Mouse (Mus musculus): ENCODE data around the gene Utrn. TPM values are rescaled to one million over a fixed set of nuclear protein-coding genes. Genes with fewer than 3 reads are reported as not detected.

Gene Utrn
- total RNA-seq, 2 experiments from 2014 or later, result 91.1 to 101 TPM

DNA sequence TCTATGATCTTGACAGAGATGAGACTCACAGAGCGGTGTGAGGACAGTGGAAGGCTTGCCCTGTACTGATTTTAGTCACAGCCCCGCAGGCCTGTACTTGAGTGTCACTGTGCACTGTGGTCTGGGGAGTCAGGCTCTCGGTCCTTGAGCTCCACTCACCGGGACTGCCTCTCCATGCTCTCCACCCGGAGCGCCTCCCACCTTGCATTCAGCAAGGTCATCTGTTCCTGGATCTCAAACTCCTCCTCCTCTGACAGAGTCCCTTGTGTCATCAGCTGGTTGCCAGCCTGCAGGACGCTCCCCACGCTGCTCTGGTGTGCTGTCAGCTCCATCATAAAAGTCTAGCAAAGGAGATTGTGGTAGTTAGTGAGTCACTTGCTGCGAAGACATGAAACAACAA lies 131.2 kb downstream of the Utrn start:
- DNase-seq (ENCODE audit: low spot score in 2 of 2), result no peak

DNA sequence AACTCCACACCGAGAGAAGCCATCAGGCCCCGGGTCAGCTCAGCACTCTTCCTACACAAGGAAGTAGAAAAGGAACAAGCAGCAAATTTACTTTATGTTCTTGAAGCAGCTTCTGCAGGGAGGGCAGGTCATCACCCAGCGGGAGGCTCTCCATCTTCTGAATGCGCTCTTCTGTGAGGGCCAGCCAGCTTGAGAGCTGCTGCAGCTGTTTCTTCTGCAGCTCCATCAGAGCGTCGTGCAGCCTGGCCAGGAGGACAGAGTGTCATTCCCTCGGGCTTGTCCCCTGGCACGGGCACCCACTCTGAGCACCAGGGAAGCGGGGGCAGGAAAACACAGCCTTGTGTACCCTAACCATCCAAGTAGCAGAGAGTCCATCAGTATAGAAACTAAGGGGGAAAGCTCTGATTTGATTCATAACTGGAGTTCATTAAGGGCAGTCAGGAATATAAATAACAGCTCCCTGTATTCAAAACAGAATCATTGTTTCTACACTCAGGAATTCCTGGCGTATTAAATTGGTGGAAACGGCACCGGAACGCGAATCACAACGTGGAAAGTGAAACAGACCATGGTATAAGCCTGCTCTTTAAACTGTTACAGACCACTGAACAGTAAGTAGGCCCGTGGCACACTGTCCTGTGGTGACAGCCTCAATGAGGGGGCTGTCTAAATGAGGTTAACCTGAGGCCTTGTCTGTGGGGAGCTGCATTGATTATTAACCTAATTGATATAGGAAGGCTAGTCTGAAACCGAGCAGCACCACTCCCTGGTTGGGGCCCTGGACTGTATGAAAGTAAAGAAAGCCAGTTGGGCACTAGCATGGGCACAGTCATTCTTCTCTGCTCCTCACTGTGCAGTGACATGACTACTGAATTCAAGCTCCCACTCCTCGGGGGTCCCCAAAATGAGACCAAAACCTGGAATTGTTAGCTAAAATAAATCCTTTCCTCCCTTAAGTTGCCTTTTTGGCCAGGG lies 132.0 kb downstream of the Utrn start:
- no peak for DNase-seq (ENCODE audit: low spot score in 2 of 2)

DNA sequence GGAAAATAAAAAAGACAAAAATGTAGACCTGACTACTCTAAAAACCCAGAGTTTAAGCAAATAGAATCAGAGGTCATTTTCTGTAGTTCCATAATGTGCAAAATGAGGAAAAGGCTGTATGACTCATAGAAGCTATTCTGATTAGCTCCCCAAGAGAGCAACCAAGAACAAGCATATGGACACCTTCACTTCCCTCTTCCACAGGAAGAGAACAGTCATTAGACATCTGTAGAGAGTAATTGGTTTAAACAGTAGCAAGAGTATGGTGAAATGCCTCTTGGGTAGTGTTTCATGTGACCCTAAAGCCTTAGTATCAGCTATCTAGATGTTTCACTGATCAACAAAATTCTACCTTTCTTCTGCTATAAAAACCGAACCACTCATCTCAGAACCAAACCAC lies 133.5 kb downstream of the Utrn start:
- DNase-seq (ENCODE audit: low spot score in 2 of 2), result no peak

DNA sequence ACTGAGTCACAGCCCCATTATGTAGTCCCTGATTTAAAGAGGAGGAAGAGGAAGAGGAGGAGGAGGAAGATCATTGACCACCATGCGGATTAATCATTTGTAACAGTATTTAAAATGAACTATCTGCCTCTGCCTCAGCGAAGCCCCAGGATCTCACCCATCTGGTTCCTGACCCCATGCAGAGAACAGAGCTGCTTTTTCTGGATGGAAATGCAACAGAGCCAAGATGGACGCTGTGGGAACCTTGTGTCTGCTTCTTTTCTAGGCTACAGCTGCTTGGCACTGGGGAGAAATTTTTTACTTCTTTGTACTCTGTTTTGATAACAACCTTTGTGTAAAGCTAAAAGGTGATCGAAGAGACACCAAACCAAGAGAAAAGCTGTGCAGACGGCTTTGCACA lies 137.7 kb downstream of the Utrn start:
- no peak for DNase-seq (ENCODE audit: low spot score in 2 of 2)

DNA sequence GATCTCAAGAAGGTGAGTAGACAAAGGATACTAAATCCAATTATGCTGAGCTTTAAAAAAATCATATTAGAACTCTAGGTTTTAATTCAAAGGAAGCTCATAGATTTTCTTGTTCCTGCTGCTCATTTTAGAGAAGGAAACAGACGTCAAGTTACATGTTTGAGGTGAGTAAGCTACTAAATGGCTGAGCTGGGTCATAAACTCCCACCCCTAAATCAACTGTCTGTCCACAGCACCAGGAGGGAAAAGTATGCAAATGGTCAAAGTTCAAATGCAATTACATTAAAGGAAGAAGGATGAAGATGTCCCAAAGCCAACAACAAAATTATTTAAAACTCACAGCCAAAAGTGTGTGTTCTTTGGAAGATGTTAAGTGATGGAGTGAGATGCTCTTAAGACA lies 139.5 kb downstream of the Utrn start:
- DNase-seq (ENCODE audit: low spot score in 2 of 2), result no peak

DNA sequence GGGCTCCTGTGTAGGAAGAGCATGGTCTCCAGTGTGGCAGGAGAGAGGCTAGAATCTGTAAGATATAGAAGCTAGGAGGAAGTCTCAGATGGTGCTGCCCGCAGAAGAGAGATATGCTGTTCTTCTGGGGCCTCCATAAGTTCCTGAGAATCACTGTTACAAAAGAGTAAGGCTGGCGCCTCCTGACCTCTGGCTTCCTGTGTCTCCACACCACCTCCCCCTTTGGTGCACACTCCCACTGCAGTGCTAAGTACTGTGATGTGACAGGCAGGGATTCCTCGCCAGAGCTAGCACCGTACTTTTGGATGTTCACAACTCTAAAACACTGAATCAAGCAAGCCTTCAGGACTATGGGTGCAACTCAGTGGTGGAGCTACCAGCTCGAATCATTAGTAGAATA lies 140.1 kb downstream of the Utrn start:
- no peak for DNase-seq (ENCODE audit: low spot score in 2 of 2)

DNA sequence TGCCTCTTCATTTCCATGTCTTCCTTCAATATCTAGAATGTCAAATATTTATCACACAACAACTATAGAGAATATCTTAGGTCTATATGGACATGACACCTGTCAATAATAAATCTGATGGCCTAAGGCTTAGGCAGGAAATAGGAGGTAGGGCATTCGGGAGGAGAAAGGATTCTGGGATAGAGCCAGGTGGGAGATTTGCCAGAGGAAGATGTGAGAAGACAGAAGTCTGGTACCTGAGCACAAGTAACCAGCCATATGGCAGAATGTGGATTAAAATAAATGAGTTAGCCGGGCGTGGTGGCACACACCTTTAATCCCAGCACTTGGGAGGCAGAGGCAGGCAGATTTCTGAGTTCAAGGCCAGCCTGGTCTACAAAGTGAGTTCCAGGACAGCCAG lies 141.3 kb downstream of the Utrn start:
- no peak for DNase-seq (ENCODE audit: low spot score in 2 of 2)

DNA sequence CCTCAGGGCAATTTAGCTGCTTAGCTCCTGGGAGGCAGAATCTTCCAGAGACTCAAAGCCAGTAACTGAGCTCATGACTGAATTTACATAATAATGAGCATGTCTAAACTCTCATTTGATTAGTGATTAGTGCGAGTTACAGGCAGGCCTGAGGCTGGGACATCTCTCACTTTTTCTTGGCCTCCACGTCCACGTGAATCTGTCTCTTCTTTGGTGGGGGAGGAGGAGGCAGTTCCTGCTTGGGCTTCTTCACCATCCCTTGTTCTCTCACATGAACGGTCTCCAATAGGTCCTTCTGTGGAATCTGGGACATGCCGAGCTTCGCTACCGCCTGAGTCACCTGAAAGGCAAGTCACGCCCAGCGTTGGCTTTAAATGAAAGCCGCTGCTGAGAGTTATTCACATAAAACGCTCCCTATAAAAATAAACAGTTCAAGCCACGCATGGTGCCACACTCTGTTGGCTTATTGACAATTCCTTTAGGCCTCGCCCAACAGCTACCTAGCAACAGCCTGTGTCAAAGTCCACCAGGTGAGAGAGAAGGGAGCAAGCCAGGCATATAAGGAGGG lies 143.0 kb downstream of the Utrn start:
- no peak for DNase-seq (ENCODE audit: low spot score in 2 of 2)

DNA sequence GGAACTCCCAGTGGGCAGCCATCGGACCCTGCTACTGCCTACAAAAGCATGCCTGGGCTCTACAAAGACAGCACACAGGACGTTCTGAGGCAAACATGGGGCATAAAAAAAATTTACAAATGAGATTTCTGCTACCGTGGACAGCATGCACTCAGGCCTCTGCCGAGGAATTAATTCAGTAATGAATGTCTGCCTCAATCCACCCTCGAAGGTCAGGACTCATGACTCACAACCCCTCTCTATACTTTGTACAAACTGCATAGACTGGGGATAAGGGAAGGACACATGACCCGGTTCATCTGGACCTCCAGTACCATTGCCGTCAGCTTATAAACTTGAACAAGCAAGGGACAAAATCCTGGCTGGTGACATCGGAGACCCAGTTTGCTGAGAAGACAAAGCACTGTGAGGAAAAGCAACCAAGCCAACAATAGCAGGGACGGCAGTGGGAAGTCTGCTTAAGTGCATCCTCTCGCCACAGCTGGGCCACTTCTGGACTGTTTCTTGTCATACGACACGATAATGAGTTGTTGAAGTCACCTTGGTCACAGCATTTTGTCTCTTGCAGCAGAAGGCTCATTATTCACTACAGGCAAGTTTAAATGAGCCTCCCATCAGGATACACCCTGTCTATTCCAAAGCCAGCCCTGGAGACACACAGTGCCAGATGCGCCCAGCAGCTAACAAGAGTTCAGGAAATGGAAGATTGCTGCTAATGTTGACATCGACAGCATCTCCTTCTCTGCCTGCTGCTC lies 144.7 kb downstream of the Utrn start:
- no peak for DNase-seq (ENCODE audit: low spot score in 2 of 2)

DNA sequence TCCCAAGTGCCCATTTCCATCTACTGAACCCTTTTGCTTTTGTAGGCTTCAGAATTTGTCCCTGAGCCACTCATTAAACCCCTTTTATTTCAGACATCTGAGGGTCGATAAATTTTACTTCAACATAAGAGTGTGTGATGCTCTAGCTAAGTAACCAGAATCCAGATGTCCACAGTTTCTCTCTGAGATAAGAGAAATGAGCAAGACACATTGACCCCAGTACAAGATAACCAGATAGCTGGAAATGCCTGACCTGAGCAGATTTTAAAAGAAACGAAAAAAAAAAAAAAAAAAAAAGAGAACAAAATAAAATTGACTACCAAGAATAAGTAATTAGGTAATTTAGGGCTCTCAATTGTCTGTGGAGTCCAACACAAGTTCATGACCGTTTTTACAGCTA lies 145.9 kb downstream of the Utrn start:
- no peak for DNase-seq (ENCODE audit: low spot score in 2 of 2)

DNA sequence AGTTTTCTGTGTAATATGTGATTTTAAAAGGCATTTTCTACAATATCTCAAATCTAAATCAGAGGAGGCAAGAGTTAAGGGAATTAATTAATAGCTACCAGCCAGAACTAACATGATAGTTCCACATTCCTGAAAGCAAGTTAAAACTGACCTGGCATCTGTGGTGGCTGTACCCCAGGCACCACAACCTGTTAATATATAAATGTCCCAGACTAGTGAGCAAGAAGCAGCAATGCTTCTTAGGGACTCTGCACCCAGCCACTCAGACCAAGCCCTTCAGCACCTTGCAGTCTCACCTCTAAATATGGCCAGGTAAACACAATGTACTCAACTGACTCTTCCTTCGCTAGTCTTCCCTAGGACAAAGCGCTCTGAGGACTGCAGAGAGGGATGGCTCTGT lies 147.1 kb downstream of the Utrn start:
- no peak for DNase-seq (ENCODE audit: low spot score in 2 of 2)

DNA sequence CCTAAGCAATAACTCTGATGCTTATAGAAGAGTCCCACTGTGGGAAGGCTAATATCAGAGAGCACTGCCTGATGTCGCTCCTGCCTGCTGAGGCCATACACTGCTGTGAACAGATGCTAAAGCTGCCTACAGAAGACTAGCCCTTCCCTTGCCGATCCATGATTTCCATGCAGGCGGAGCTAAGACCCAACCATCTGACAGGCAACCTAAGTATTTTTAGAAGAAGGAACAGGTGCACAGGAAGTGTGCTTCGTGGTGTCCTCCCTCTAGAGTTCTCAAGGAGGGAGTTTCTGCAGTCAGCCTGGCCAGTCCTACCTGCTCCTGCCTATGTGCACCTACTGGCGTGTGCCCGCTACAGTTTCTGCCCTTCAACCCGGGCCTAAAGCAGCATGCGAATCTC lies 150.8 kb downstream of the Utrn start:
- no peak for DNase-seq (ENCODE audit: low spot score in 2 of 2)

DNA sequence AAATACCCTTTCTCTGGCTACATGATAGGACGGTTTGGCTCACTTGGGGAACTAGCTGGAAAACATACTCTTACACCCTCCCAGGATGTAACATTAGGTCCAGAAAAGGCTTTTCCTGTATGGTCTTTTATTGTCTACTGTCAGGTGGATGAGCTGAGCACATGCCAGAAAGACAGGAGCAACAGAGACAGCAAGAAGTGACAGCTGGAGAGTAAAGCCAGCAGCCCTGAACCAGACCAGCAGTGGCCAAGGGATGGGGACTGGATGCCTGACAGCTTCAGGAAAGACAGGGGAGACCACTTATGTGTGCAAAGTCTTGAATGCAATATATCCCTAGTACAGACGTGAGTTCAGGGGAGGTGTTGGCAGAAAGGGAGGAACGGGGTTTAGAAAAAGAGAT lies 151.8 kb downstream of the Utrn start:
- DNase-seq (ENCODE audit: low spot score in 2 of 2), result no peak

DNA sequence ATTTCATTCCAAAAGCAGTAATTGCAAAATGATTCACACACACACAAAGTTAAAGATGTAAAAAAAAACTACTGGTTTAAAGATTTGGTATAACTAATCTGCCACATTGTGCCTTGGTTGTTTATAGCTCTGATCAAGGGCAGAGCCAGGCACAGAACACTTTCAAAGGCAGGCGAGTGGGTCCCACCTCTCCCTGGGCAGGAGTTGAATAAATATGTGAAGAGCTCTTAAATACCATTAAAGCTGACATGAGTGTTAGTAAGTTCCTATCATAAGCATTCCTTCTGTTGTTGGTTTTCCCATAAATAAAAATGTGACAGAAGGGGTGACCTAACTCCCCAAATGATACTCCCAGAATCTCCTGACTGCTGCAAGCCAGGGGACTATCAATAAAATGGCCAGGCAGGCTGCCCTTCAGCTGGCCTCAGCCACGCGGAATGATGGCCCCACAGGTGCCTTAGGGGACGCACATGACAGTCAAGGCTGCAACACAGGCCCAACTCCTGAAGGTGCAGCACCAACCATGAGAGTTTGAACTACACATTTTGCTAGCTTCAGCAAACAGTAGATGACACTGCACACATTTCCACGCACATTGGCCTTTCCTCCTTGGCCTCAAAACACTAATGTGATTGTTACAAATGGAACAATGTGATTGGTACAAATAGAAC lies 152.4 kb downstream of the Utrn start:
- no peak for DNase-seq (ENCODE audit: low spot score in 2 of 2)

DNA sequence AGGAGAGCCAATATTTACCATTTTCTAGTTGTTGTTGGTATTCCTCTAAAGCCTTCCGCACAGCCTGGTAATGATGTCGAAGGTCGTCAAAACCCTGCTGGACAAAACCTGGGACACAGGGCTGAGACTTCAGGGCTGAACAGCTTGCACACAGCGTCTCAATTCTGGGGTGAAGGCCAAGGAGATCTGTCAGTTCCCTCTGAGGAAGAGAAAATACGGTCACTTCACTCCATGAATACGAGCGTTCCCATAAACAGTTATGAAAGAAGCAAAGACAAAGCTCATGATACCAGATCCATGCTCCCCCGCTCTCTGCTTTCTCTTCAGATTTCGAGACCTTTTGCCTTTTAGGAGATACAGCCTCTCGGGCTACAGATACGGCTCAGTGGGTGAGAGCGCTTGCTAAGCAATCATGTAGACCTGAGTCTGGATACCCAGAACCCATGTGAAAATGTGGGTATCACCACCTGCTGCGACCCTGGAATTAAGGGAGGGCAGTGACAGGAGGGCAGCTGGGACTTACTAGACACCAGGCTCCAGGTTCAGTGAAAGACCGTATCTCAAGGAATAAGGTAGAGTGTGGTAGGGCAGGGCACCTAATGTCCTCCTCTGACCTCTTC lies 155.8 kb downstream of the Utrn start:
- no peak for DNase-seq (ENCODE audit: low spot score in 2 of 2)

DNA sequence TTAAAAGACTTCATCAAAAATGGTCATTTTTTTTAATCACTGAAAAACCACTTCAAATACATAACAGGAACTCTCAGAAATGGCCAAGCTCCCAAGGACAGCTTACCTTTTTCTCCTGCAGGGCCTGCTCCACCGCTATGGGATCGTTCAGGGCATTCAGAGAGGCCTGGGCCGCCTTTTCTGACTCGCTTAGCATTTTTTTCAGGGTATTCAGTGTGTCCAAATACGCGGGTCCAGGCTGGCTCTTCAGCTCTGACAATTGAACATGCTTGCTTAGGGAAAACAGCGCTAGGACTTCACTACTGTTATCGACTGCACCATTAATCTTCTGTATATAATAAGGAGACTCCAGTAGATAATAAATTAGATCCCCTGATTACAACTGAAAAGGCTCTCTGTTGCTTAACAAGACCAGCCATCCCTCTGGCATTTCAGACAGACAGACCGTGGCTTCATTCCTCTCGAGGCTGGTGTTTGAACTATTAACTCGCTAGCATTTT lies 157.8 kb downstream of the Utrn start:
- no peak for DNase-seq (ENCODE audit: low spot score in 2 of 2)

DNA sequence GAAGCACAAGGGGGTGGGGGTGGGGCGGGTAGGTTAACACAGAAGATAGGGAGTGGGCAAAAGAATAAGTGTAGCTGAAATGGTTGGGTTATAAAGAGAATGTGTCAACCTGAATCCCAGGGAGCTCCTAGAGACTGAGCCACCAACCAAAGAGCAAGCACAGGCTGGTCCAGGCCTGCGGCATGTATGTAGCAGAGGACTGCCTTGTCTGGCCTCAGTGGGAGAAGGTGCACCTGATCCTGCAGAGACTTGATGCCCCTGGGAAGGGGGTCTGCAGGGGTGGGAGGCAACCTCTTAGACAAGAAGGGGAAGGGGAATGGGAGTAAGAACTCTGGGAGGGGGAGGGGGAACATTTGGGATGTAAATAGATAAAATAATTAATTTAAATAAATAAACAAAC lies 162.6 kb downstream of the Utrn start:
- DNase-seq (ENCODE audit: low spot score in 2 of 2), result no peak

DNA sequence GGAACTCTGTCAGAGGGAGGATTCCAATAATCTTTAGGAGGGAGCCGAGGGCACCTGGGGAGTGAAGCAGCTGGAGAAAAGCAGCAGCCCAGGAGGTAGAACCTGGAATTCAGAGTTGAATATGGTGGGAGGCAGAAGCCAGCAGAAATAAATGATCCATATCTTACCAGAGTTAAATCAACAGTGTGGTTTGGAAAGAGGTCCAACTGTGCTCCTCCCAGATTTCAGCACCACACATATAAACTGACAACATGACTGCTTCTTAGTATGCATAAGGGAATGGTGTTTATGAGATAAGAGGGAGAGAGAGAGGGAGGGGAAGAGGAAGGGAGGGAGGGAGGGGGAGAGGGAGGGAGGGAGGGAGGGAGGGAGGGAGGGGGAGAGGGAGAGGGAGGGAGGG lies 163.2 kb downstream of the Utrn start:
- no peak for DNase-seq (ENCODE audit: low spot score in 2 of 2)

DNA sequence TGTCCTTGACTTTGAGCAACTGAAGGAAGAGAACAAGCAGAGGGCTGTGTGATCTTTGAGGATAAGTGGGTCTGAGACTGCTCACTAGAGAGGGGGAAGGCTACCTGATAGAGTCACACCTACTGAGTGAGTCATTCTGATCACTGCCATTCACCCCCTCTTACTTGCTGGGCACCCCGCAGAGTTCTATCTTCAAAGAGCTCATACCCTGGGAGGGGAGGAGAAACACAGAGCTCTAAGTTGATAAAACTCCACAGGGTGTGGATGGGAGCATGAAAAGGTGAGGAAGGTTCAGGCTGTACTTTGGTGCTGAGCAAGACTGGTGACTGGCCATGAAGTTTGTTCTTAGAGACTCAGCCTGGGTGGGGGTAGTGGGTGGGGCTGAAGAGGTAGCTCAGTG lies 164.9 kb downstream of the Utrn start:
- no peak for DNase-seq (ENCODE audit: low spot score in 2 of 2)

DNA sequence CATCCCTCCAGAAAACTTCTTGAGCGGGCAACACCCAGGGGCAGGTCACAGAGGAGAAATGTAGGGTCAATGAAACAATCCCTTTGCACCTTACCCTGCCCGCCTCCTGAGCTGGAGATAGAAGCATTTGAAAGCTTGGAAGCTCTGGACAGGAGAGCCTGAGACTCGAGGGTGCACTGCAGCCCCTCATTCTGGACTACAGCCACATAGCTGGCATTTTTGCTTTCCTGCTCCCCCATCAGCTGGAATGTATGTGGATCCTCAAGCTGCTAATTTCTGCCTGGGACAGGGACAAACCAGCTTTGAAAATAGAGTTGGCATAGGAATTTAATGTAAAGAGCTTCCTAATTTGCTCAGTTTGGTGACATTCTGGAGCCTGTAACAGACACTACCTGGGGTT lies 165.6 kb downstream of the Utrn start:
- no peak for DNase-seq (ENCODE audit: low spot score in 2 of 2)

DNA sequence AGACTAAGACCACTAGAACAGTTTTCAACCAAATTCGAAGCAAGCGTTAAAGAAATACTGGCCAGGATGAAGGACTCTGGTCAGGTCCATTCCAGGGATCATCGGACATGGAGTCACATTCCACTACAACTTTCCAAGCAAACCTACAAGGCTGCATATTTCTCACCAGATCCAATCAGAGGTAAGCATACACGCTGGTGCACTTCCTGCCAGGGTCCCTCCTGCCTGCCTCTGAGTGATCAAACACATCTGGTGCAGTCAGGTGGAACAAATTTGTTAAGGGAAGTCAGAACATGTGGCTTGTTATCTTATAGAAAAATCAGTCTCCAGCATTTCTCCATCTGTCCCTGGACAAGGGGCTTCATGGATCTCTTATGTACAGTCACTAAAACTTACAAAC lies 167.0 kb downstream of the Utrn start:
- no peak for DNase-seq (ENCODE audit: low spot score in 2 of 2)

Data from adrenal gland, postnatal 4 days (tissue).